Mouse (Mus musculus): ENCODE measurements around the gene Trir. TPM values are rescaled to one million over a fixed set of nuclear protein-coding genes. Genes with fewer than 3 reads are reported as not detected.

Gene Trir
- polyA plus RNA-seq, 1 experiment from 2014 or later, result 180 TPM

DNA sequence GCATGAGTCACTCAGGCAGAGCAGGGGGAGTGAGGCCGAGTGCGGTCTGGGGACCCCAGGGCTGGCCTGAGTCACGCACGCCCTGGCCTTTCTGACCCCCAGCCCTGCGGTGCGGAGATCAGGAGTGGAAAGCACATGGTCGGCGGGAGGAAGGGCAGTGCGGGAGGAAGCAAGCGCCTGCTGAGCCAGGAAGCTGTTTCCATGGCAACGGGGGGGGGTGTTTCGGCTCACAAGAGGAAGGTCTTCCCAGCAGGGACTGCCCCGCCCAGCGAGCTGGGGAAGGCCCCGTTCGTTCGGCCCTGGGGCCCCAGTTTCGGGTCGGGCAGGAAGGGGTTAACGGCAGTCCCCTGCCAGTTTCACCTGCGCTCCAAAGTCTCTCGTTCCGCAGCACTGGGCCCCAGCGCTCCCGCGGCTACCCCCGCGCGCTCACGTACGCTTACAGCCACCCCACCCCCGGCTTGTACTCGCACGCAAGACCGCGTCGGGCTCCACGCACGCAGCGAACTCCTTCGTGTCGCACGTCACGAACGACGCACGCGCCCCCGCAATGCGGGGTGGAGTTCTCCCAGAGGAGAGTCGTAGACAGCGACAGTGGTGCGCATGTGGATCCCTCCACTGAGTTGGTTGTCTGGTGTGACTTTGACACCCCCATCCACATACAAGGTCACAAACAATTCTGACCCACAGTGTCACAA is 40.8 kb upstream of the Trir start:
- Histone ChIP-seq H3K4me2 (replicated peaks) (peak overlapping the region; percentile 99), H3K36me3 (no peaks in the 10 kb centered on the region), H3K27me3 (replicated peaks) (peaks cover 42% of the 10 kb centered on the region), H3K9ac (peak overlapping the region; percentile 57), H3K27ac (no peak overlapping the region), H3K9me3 (no peaks in the 10 kb centered on the region), H3K4me1 (peaks cover 27% of the 10 kb centered on the region), H3K4me3 (peak overlapping the region; percentile 43)
- under 1% methylated on average over 53 of the region's 53 CpGs for WGBS
- peak; percentile 3; the same call in 1 of the 2 replicates for ATAC-seq (ENCODE audit: low FRiP score, low read depth)

DNA sequence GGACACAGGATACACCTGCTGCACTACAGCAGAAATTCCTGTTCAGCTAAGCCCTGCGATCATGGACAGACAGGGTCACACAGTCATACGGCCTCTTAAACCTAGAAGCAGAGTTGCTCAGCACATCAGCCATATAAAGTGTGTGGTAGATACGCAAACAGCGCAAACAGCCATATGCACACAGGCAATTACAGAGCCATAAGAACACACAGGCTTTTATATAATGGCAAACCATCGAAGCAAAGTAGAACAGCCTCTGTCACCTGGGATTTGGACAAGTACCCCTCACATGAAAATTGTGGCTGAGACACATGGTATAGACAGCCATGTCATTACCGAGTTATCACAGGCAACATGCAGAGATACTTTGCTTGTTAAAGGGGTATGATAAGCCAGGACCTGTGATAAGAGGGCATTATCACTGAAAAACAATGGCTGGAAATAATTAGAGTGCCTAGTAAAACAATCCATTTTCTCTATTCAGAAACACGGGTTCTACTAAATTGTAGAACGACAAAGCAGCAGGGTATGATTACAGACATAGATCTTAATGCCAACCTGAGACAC is 40.2 kb upstream of the Trir start:
- Histone ChIP-seq H3K4me3 (peak overlapping the region; percentile 43; the same call in 1 of the 2 replicates), H3K4me2 (replicated peaks) (peak overlapping the region; percentile 99), H3K4me1 (peaks cover 26% of the 10 kb centered on the region), H3K27ac (no peak overlapping the region), H3K9ac (no peak overlapping the region; the same call in 1 of the 2 replicates), H3K27me3 (replicated peaks) (peaks cover 37% of the 10 kb centered on the region), H3K9me3 (no peaks in the 10 kb centered on the region), H3K36me3 (no peaks in the 10 kb centered on the region)
- 41% methylated on average over 8 of the region's 8 CpGs for WGBS
- no peak for ATAC-seq (ENCODE audit: low FRiP score, low read depth)

DNA sequence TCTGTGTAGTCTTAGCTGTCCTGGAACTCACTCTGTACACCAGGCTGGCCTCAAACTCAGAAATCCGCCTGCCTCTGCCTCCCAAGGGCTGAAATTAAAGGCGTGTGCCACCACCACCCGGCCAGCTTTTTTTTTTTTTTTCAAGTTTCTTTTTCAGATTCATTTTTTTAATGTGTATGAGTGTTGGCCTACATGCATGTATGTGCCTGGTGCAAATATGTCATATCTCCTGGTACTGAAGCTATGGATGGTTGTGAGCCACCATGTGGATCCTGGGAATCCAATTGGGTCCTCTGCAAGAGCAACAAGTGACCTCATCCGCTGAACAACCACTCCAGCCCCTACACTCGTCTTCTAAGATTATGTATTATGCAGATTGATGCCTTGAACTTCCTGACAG is 39.2 kb upstream of the Trir start:
- 83% methylated on average over 5 of the region's 5 CpGs for WGBS
- ATAC-seq (ENCODE audit: low FRiP score, low read depth), result no peak

DNA sequence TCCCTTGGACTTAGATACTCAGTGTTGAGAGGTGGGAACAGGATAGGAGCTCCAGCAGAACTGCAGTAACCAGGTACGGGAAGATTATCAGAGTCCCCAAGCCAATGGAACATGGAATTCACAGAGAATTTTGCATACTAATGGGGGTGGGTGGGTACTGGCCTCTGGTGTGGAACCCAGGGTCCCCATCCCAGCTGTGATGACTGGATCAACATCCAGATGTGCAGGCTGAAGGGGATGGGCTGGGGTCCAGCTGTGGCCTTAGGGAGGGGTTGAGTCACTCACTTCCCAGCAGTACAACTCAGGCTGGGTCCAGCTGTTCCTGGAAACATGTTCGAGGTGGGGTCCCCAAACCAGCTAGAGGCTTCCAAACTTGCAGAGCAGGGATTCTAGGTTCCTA is 38.7 kb upstream of the Trir start:
- Histone ChIP-seq H3K36me3 (no peaks in the 10 kb centered on the region), H3K27me3 (replicated peaks) (peaks cover 27% of the 10 kb centered on the region), H3K27ac (no peak overlapping the region), H3K9me3 (no peaks in the 10 kb centered on the region), H3K4me3 (no peak overlapping the region), H3K4me1 (peaks cover 26% of the 10 kb centered on the region), H3K9ac (no peak overlapping the region), H3K4me2 (replicated peaks) (no peak overlapping the region)
- 75% methylated on average over 2 of the region's 2 CpGs for WGBS
- no peak for ATAC-seq (ENCODE audit: low FRiP score, low read depth)

More for the DNA sequence above, 39.2 kb upstream of the Trir start:
- Histone ChIP-seq H3K27ac (no peak overlapping the region), H3K4me1 (peaks cover 26% of the 10 kb centered on the region), H3K36me3 (no peaks in the 10 kb centered on the region), H3K9ac (no peak overlapping the region), H3K9me3 (no peaks in the 10 kb centered on the region), H3K27me3 (replicated peaks) (peaks cover 32% of the 10 kb centered on the region), H3K4me2 (replicated peaks) (no peak overlapping the region), H3K4me3 (no peak overlapping the region)

DNA sequence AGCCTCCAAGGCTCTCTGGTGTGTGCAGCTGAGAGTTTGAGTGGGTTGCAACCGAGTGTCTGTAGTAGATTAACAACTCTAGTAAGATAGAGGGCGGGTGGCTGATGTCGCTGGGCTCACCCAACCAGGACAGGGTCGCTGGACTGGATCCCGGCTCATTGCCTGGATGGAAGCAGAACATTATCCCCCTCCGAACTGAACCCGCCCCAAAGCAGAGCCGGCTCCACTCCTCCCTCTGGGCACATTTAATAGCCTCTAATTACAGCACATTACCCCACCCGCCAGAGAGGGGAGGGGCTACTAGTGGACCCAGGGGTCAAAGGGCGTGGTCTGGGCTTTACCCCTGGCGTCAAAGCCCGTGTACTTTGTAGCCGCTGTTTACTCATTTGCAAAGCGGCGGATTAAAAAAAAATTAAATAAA is 37.3 kb upstream of the Trir start:
- H3K27ac ChIP-seq, result no peak overlapping the region
- peak overlapping the region; percentile 89 for H3K4me2 ChIP-seq (replicated peaks)
- no peak overlapping the region for H3K4me3 ChIP-seq
- WGBS, result 8% methylated on average over 15 of the region's 15 CpGs
- no peak overlapping the region for H3K9ac ChIP-seq
- H3K9me3 ChIP-seq, result no peaks in the 10 kb centered on the region
- H3K36me3 ChIP-seq, result no peaks in the 10 kb centered on the region
- no peak for ATAC-seq (ENCODE audit: low FRiP score, low read depth)
- peaks cover 26% of the 10 kb centered on the region for H3K4me1 ChIP-seq
- H3K27me3 ChIP-seq (replicated peaks), result peaks cover 27% of the 10 kb centered on the region

DNA sequence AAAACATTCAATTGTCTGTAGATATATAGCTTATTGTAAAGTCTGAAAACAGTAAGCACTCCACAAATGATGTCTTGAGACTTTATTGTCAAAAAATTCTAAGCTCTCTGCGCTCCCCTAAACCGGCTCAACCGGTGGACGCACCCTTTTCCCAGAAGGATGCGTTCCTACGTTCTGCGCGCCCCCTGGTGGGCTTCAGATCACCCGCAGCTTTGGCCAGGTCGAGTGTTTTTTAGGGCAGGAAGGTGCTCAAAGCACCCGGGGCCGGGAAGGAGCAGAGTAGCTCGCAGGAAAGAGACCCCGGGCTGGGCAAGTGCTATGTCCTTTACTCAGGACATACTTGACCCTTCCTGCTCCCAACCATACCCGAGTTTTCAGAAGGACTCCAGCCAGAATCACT is 36.8 kb upstream of the Trir start:
- Histone ChIP-seq H3K9me3 (no peaks in the 10 kb centered on the region), H3K4me3 (peak overlapping the region; percentile 55), H3K9ac (peak overlapping the region; percentile 61), H3K27ac (no peak overlapping the region), H3K36me3 (no peaks in the 10 kb centered on the region), H3K4me2 (replicated peaks) (peak overlapping the region; percentile 89), H3K27me3 (replicated peaks) (peaks cover 27% of the 10 kb centered on the region), H3K4me1 (peaks cover 21% of the 10 kb centered on the region)
- peak; percentile 74 for ATAC-seq (ENCODE audit: low FRiP score, low read depth)
- under 1% methylated on average over 15 of the region's 15 CpGs for WGBS

DNA sequence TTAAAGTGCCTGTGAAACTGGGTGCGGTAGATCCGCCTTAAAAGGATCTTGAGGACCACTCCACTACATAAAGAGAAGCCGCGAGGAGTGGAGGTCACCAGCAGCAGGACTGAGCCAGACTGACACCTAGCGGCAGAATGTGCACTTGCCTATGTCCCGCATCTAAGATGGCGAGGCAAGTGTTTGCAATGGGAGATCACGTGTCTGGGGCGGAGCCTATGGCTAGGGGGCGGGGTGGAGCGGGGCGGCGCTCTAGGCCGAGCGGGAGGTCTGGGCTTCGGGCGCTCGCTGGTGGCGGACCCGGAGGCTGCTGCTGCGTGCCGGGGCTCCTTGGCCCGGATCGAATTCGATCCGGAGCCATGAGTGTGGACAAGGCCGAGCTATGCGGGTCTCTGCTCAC is 36.3 kb upstream of the Trir start, which contains the start of gene Hook2:
Hook2 (plus strand) TSS at position 255 of the 400 bp plus-strand sequence.
- no peaks in the 10 kb centered on the region for H3K9me3 ChIP-seq
- no peaks in the 10 kb centered on the region for H3K36me3 ChIP-seq
- H3K4me2 ChIP-seq (replicated peaks), result peak within 1 kb of the TSS; percentile 89
- WGBS, result under 1% methylated on average over 28 of the region's 28 CpGs
- peak within 1 kb of the TSS; percentile 62 for H3K9ac ChIP-seq
- peak within 1 kb of the TSS; percentile 55 for H3K4me3 ChIP-seq
- ATAC-seq (ENCODE audit: low FRiP score, low read depth), result peak; percentile 94
- H3K27me3 ChIP-seq (replicated peaks), result peaks cover 28% of the 10 kb centered on the region
- peaks cover 16% of the 10 kb centered on the region for H3K4me1 ChIP-seq
- H3K27ac ChIP-seq, result no peak within 1 kb of the TSS

DNA sequence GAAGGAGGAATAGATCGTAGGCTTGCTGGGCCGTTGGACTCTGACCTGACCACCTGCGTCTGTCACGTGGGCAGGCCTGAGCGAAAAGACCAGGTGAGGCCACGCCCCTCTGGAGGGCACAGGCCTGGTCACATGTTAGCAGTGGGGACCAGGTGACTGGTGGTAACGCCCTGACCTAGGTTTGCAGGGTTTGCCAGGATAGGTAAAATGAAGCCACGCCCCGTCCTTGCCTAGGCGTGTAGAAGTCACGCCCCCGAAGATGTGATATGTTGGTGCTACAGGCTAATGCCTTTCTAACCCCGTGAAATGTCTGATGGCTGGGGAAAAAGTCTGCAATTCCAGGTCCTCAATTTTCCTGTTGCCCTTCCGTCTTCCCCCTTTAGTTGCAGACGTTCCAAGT is 35.8 kb upstream of the Trir start:
- no peaks in the 10 kb centered on the region for H3K36me3 ChIP-seq
- peak; percentile 67 for ATAC-seq (ENCODE audit: low FRiP score, low read depth)
- H3K9me3 ChIP-seq, result no peaks in the 10 kb centered on the region
- peak overlapping the region; percentile 89 for H3K4me2 ChIP-seq (replicated peaks)
- H3K9ac ChIP-seq, result peak overlapping the region; percentile 62
- H3K4me3 ChIP-seq, result peak overlapping the region; percentile 55
- WGBS, result 1% methylated on average over 15 of the region's 15 CpGs
- peaks cover 14% of the 10 kb centered on the region; the same call in 1 of the 2 replicates for H3K4me1 ChIP-seq
- H3K27ac ChIP-seq, result no peak overlapping the region
- H3K27me3 ChIP-seq (replicated peaks), result peaks cover 33% of the 10 kb centered on the region

DNA sequence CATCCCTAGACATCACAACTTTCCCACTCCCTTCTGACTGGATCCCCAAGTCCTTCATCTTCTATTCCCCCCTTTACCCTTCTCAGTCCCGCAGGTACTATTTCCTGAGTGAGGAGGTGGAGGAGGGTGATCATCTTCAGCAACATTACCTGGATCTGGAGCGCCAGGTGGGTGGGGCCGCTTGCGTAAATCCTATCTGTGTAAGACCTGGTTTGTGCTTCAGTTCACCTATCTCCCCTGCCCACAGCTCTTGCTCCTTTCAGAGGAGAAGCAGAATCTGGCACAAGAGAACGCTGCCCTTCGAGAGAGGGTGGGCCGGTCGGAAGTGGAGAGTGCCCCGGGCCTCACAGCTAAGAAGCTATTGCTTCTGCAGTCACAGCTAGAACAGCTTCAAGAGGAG is 32.2 kb upstream of the Trir start:
- Histone ChIP-seq H3K4me1 (peaks cover 15% of the 10 kb centered on the region; the same call in 1 of the 2 replicates), H3K9ac (no peak overlapping the region), H3K9me3 (0 out of 2 replicates have a peak, but pooled peaks cover 3% of the 10 kb centered on the region), H3K36me3 (no peaks in the 10 kb centered on the region), H3K4me2 (replicated peaks) (no peak overlapping the region), H3K4me3 (no peak overlapping the region), H3K27me3 (replicated peaks) (peaks cover 16% of the 10 kb centered on the region), H3K27ac (no peak overlapping the region)
- 95% methylated on average over 9 of the region's 9 CpGs for WGBS
- ATAC-seq (ENCODE audit: low FRiP score, low read depth), result no peak

DNA sequence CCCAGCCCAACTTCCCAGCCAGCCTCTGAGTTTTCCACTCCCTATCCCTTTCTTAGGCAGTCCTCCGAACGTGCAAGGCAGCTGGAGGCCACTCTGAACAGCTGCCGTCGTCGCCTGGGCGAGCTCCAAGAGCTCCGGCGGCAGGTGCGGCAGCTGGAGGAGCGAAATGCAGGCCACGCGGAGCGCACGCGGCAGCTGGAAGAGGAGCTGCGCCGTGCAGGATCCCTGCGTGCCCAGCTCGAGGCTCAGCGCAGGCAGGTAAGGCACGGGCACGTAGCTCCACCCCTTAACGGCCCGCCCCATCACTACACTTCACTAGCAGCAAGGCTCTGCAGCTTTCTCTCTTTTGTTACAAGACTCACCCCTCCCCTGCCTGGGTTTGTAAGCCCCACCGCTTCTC is 30.9 kb upstream of the Trir start:
- Histone ChIP-seq H3K9ac (peak overlapping the region; percentile 26; the same call in 1 of the 2 replicates), H3K36me3 (no peaks in the 10 kb centered on the region), H3K4me3 (no peak overlapping the region), H3K9me3 (0 out of 2 replicates have a peak, but pooled peaks cover 3% of the 10 kb centered on the region), H3K27me3 (replicated peaks) (peaks cover 16% of the 10 kb centered on the region), H3K4me2 (replicated peaks) (0 out of 2 replicates have a peak overlapping the region, but pooled peaks have one; percentile 20), H3K27ac (no peak overlapping the region), H3K4me1 (peaks cover 14% of the 10 kb centered on the region; the same call in 1 of the 2 replicates)
- ATAC-seq (ENCODE audit: low FRiP score, low read depth), result no peak
- WGBS, result 23% methylated on average over 25 of the region's 25 CpGs

DNA sequence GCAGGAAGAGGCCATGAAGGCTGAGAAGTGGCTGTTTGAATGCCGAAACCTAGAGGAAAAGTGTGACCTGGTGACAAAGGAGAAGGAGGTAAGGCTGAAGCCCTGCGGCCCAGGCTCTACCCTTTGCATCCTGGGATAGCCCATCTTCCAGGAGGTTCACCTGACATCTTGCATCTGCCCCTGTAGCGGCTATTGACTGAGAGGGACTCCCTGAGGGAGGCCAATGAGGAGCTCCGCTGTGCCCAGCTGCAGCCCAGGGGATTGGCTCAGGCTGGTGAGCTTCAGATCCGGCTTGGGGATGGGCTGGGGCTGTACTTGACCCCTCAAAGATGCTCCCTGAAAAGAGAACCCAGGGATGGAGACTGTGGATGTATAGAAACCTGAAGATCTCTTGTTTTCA is 29.6 kb upstream of the Trir start:
- Histone ChIP-seq H3K4me3 (no peak overlapping the region), H3K9ac (no peak overlapping the region), H3K36me3 (no peaks in the 10 kb centered on the region), H3K9me3 (0 out of 2 replicates have a peak, but pooled peaks cover 3% of the 10 kb centered on the region), H3K27me3 (replicated peaks) (peaks cover 16% of the 10 kb centered on the region), H3K4me2 (replicated peaks) (no peak overlapping the region), H3K27ac (no peak overlapping the region), H3K4me1 (peaks cover 9% of the 10 kb centered on the region; the same call in 1 of the 2 replicates)
- no peak for ATAC-seq (ENCODE audit: low FRiP score, low read depth)
- 79% methylated on average over 5 of the region's 5 CpGs for WGBS

DNA sequence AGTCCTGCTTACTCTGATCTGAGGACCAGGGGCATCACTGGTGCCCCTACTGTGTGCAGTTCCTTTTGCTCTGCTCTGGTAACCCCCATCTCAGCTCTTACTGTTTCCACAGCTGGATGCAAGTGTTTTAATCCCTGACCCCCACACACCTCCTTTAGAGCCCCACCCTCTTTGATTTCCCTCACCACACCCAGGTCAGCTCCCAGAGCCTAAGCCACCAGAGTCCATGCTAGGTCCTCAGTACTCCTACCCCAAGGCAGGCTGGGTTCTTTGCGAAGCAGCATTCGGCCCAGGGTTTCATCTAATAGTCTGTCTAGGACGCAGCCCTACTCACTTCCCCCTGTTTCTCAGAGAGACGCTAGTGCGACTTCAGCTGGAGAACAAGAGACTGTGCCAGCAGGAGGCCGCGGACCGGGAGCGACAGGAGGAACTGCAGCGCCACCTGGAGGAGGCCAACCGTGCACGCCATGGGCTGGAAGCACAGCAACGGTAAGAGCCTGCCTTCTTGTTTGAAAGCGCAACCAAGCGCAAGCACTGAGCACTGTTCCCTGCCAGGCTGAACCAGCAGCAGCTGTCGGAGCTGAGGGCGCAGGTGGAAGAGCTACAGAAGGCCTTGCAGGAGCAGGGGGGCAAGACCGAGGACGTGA is 28.9 kb upstream of the Trir start:
- H3K36me3 ChIP-seq, result peaks cover 2% of the 10 kb centered on the region; the same call in 1 of the 2 replicates
- peaks cover 16% of the 10 kb centered on the region for H3K27me3 ChIP-seq (replicated peaks)
- peak overlapping the region; percentile 49 for H3K4me2 ChIP-seq (replicated peaks)
- H3K27ac ChIP-seq, result no peak overlapping the region
- peak overlapping the region; percentile 36; the same call in 1 of the 2 replicates for H3K9ac ChIP-seq
- no peak overlapping the region; the same call in 1 of the 2 replicates for H3K4me3 ChIP-seq
- H3K9me3 ChIP-seq, result 0 out of 2 replicates have a peak, but pooled peaks cover 3% of the 10 kb centered on the region
- ATAC-seq (ENCODE audit: low FRiP score, low read depth), result peak; percentile 75
- peaks cover 9% of the 10 kb centered on the region; the same call in 1 of the 2 replicates for H3K4me1 ChIP-seq
- 8% methylated on average over 19 of the region's 19 CpGs for WGBS
